Mouse (Mus musculus) bone marrow, adult 2 months (tissue): Measurements from ENCODE around the gene Hoxb3. TPM values are rescaled to one million over a fixed set of nuclear protein-coding genes. Genes with fewer than 3 reads are reported as not detected.

Experiments
- H3K27ac ChIP-seq: fragments of 200-500 bp; 2 replicates; pipeline ENCODE4 v1.5.1; 2012; ENCODE audit warnings: low read depth, mild to moderate bottlenecking, control low read depth, inconsistent platforms, low read length; ENCODE audit not compliant: control insufficient read depth, poor library complexity, insufficient read depth
- H3K4me1 ChIP-seq: fragments of 200-500 bp; 2 replicates; pipeline ENCODE4 v1.6.1; 2011; ENCODE audit warnings: low read length; ENCODE audit not compliant: control insufficient read depth, insufficient read depth
- H3K4me3 ChIP-seq: fragments of 200-500 bp; replicated peaks from 2 replicates; pipeline ENCODE3; 2011; ENCODE audit warnings: mild to moderate bottlenecking, low read depth, low read length, control low read depth; ENCODE audit not compliant: control insufficient read depth
- CTCF ChIP-seq: fragments of 200-500 bp; IDR thresholded peaks from 2 replicates; pipeline ENCODE4 v1.5.1; 2011; ENCODE audit warnings: low read length, control low read depth; ENCODE audit not compliant: control insufficient read depth, insufficient read depth
- POLR2A ChIP-seq: fragments of 200-500 bp; IDR thresholded peaks from 2 replicates; pipeline ENCODE4 v1.6.1; 2011; ENCODE audit warnings: low read depth, mild to moderate bottlenecking, control low read depth, low read length, borderline replicate concordance; ENCODE audit not compliant: control insufficient read depth
- WGBS: fragments of 180-500 bp; shearing (Covaris S2); methylation state at CpG from one replicate; pipeline ENCODE4 v1.1.7; 2018; 5-methylcytosine and 5-hydroxymethylcytosine counted together
- polyA plus RNA-seq: library from polyadenylated mRNA; stranded (reverse); fragments of >200 nt; gene quantifications from 2 replicates; pipeline ENCODE4 v1.2.4, GENCODE M21; 2011; ENCODE audit warnings: low replicate concordance; ENCODE audit not compliant: missing spikeins, insufficient read depth, insufficient read length

The Hoxb3 gene
- polyA plus RNA-seq, 1 experiment = 1.0 TPM

- no peak for TF ChIP-seq CTCF
- TF ChIP-seq POLR2A = no peak
- WGBS = 11% methylated on average over 35 of the region's 35 CpGs
- H3K4me3 ChIP-seq = no peak overlapping the region
These were observed 22.6 kb upstream of the Hoxb3 start for GRCm38 (mm10) chr11:96300354-96301063.

GRCm38 (mm10) chr11:96301064-96301431 lies 22.1 kb upstream of the Hoxb3 start:
- Histone ChIP-seq H3K4me1 (no peaks in the 10 kb centered on the region), H3K27ac (no peak overlapping the region), H3K4me3 (no peak overlapping the region)
- WGBS = 73% methylated on average over 10 of the region's 10 CpGs
- TF ChIP-seq CTCF = no peak
- TF ChIP-seq POLR2A = no peak

More at GRCm38 (mm10) chr11:96300354-96301063, 22.6 kb upstream of the Hoxb3 start:
- Histone ChIP-seq H3K4me1 (no peaks in the 10 kb centered on the region), H3K27ac (no peak overlapping the region)

GRCm38 (mm10) chr11:96301837-96302236 lies 21.3 kb upstream of the Hoxb3 start:
- H3K4me3 ChIP-seq = no peak overlapping the region
- 72% methylated on average over 15 of the region's 15 CpGs for WGBS
- no peak overlapping the region for H3K27ac ChIP-seq
- TF ChIP-seq POLR2A (no peak), CTCF (no peak)
- no peaks in the 10 kb centered on the region for H3K4me1 ChIP-seq

GRCm38 (mm10) chr11:96302381-96303150 lies 20.6 kb upstream of the Hoxb3 start:
- Histone ChIP-seq H3K27ac (no peak overlapping the region), H3K4me1 (no peaks in the 10 kb centered on the region), H3K4me3 (no peak overlapping the region)
- no peak for TF ChIP-seq POLR2A
- TF ChIP-seq CTCF = no peak
- 72% methylated on average over 23 of the region's 23 CpGs for WGBS

GRCm38 (mm10) chr11:96303151-96304099 lies 19.7 kb upstream of the Hoxb3 start, which contains the start of gene Hoxb5:
Gene Hoxb5 (plus strand): TSS chr11:96303336.
- H3K27ac ChIP-seq = no peak within 1 kb of the TSS
- peak; percentile 77 for TF ChIP-seq CTCF
- TF ChIP-seq POLR2A = no peak
- WGBS = 1% methylated on average over 69 of the region's 69 CpGs

GRCm38 (mm10) chr11:96304381-96305195 lies 18.5 kb upstream of the Hoxb3 start:
- no peak for TF ChIP-seq CTCF
- no peak for TF ChIP-seq POLR2A
- no peak overlapping the region for H3K27ac ChIP-seq
- no peaks in the 10 kb centered on the region for H3K4me1 ChIP-seq
- no peak overlapping the region for H3K4me3 ChIP-seq
- WGBS = 14% methylated on average over 38 of the region's 38 CpGs

More at GRCm38 (mm10) chr11:96303151-96304099, 19.7 kb upstream of the Hoxb3 start, which contains the start of gene Hoxb5:
- Histone ChIP-seq H3K4me1 (no peaks in the 10 kb centered on the region), H3K4me3 (no peak within 1 kb of the TSS)

- H3K27ac ChIP-seq = no peak overlapping the region
- no peak for TF ChIP-seq POLR2A
- TF ChIP-seq CTCF = no peak
- no peaks in the 10 kb centered on the region for H3K4me1 ChIP-seq
- H3K4me3 ChIP-seq = no peak overlapping the region
- 76% methylated on average over 6 of the region's 6 CpGs for WGBS
These were observed 17.5 kb upstream of the Hoxb3 start for GRCm38 (mm10) chr11:96305505-96306182.
